Mouse (Mus musculus): ENCODE data around the gene Dnpep.
A peak's percentile ranks its signal among the peaks of the same experiment; 100 is the strongest.

The Dnpep gene

GRCm38 (mm10) chr1:75317241-75318201 lies at the start of gene Dnpep:
Gene Dnpep, minus strand, starts transcription at chr1:75317990.
- peak; percentile 100 for DNase-seq

- no peak for DNase-seq
Observed at GRCm38 (mm10) chr1:75365510-75366137, 47.8 kb upstream of the Dnpep start.

GRCm38 (mm10) chr1:75363868-75364267 lies 46.1 kb upstream of the Dnpep start:
- DNase-seq, result no peak

GRCm38 (mm10) chr1:75361750-75362149 lies 44.0 kb upstream of the Dnpep start:
- DNase-seq, result no peak

GRCm38 (mm10) chr1:75361123-75361522 lies 43.3 kb upstream of the Dnpep start:
- DNase-seq, result no peak

- no peak for DNase-seq
Observed at GRCm38 (mm10) chr1:75360112-75361031, 42.6 kb upstream of the Dnpep start, which contains the start of gene Des. Gene Des, plus strand, starts transcription at chr1:75360329.

GRCm38 (mm10) chr1:75359346-75359745 lies 41.6 kb upstream of the Dnpep start:
- peak; percentile 50 for DNase-seq

- DNase-seq, result no peak
Observed at GRCm38 (mm10) chr1:75358009-75358408, 40.2 kb upstream of the Dnpep start.

- peak; percentile 26 for DNase-seq
Observed at GRCm38 (mm10) chr1:75357261-75357660, 39.5 kb upstream of the Dnpep start.

- DNase-seq, result no peak
Observed at GRCm38 (mm10) chr1:75349275-75349674, 31.5 kb upstream of the Dnpep start.

- no peak for DNase-seq
Observed at GRCm38 (mm10) chr1:75347279-75347678, 29.5 kb upstream of the Dnpep start.

GRCm38 (mm10) chr1:75345036-75345935 lies 27.5 kb upstream of the Dnpep start:
- DNase-seq, result no peak

GRCm38 (mm10) chr1:75344291-75345035 lies 26.7 kb upstream of the Dnpep start:
- no peak for DNase-seq

- DNase-seq, result peak; percentile 48
Observed at GRCm38 (mm10) chr1:75342874-75343416, 25.2 kb upstream of the Dnpep start.

- no peak for DNase-seq
Observed at GRCm38 (mm10) chr1:75340519-75340918, 22.7 kb upstream of the Dnpep start.

- no peak for DNase-seq
Observed at GRCm38 (mm10) chr1:75339337-75339736, 21.5 kb upstream of the Dnpep start.

- peak; percentile 38 for DNase-seq
Observed at GRCm38 (mm10) chr1:75338091-75338694, 20.4 kb upstream of the Dnpep start.

- no peak for DNase-seq
Observed at GRCm38 (mm10) chr1:75337097-75337496, 19.3 kb upstream of the Dnpep start.

- DNase-seq, result no peak
Observed at GRCm38 (mm10) chr1:75336461-75336860, 18.7 kb upstream of the Dnpep start.

GRCm38 (mm10) chr1:75331271-75331670 lies 13.5 kb upstream of the Dnpep start:
- no peak for DNase-seq

All from right cerebral cortex, postnatal 14 days (tissue).